Mouse (Mus musculus) thymus, adult 2 months (tissue): ENCODE measurements around the gene Kctd14. TPM values are rescaled to one million over a fixed set of nuclear protein-coding genes. Genes with fewer than 3 reads are reported as not detected.
A peak's percentile ranks its signal among the peaks of the same experiment; 100 is the strongest.

ENCODE experiments used
- DNase-seq: peaks from one replicate; pipeline ENCODE4 v3.0.0; 2021
- H3K27ac ChIP-seq: fragments of 200-500 bp; 2 replicates; pipeline ENCODE4 v1.5.1; 2012; ENCODE audit warnings: low read length, control low read depth; ENCODE audit not compliant: control insufficient read depth, insufficient read depth
- H3K27me3 ChIP-seq: fragments of 200-500 bp; 2 replicates; pipeline ENCODE4 v1.6.1; 2012; ENCODE audit warnings: mild to moderate bottlenecking, low read length, moderate library complexity, mixed read lengths; ENCODE audit not compliant: control insufficient read depth, insufficient read depth
- H3K36me3 ChIP-seq: fragments of 200-500 bp; 2 replicates; pipeline ENCODE4 v1.6.1; 2012; ENCODE audit warnings: mild to moderate bottlenecking, low read length, moderate library complexity; ENCODE audit not compliant: control insufficient read depth, insufficient read depth
- H3K4me1 ChIP-seq: fragments of 200-500 bp; replicated peaks from 2 replicates; pipeline ENCODE4 v1.6.1; 2012; ENCODE audit warnings: low read length; ENCODE audit not compliant: control insufficient read depth, insufficient read depth
- H3K4me3 ChIP-seq: fragments of 200-500 bp; 2 replicates; pipeline ENCODE4 v1.5.1; 2012; ENCODE audit warnings: mild to moderate bottlenecking, low read length, control low read depth, moderate library complexity; ENCODE audit not compliant: control insufficient read depth, insufficient read depth
- CTCF ChIP-seq: fragments of 200-500 bp; IDR thresholded peaks from 2 replicates; pipeline ENCODE4 v1.5.1; 2012; ENCODE audit warnings: mild to moderate bottlenecking, control low read depth, low read length, moderate library complexity, borderline replicate concordance; ENCODE audit not compliant: control insufficient read depth, poor library complexity, insufficient read depth; ENCODE audit errors: extremely low read depth
- POLR2A ChIP-seq: fragments of 200-500 bp; IDR thresholded peaks from 2 replicates; pipeline ENCODE4 v1.6.1; 2012; ENCODE audit warnings: mild to moderate bottlenecking, low read length, control low read depth, moderate library complexity; ENCODE audit not compliant: control insufficient read depth, poor library complexity, insufficient read depth; ENCODE audit errors: extremely low read depth
- WGBS: fragments of 180-500 bp; shearing (Covaris S2); methylation state at CpG from one replicate; pipeline ENCODE4 v1.1.7; 2018; 5-methylcytosine and 5-hydroxymethylcytosine counted together
- polyA plus RNA-seq: library from polyadenylated mRNA; depleted of rRNA; stranded (reverse); fragments of >200 nt; gene quantifications from 2 replicates; pipeline ENCODE4 v1.2.3, GENCODE M21; 2012

Kctd14 gene
- polyA plus RNA-seq, 1 experiment = 4.9 TPM

DNA sequence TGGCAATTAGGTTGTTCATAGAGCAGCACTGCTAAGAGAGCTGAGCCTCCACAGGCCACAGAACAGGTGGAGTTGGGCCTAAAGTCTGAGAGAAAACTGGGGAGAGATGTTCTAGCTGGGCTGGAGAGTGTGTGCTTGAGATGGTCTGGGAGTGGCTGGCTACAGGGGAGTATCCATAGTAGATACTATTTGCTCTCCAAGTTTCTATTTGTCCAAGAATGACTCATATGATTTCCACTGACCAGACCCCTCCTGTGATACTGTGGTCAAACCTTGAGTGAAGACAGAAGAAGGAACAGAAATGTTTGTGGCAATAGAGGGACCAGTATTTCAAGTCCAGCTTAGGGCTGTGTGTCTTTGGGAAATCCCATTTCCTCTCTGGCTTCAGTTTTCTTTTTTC, 12.1 kb upstream of the Kctd14 start:
- H3K27me3 ChIP-seq = no peaks in the 10 kb centered on the region
- TF ChIP-seq POLR2A (no peak), CTCF (no peak)
- H3K36me3 ChIP-seq = no peaks in the 10 kb centered on the region
- no peak overlapping the region for H3K27ac ChIP-seq
- no peaks in the 10 kb centered on the region; the same call in 1 of the 2 replicates for H3K4me1 ChIP-seq
- DNase-seq = no peak
- H3K4me3 ChIP-seq = no peak overlapping the region

DNA sequence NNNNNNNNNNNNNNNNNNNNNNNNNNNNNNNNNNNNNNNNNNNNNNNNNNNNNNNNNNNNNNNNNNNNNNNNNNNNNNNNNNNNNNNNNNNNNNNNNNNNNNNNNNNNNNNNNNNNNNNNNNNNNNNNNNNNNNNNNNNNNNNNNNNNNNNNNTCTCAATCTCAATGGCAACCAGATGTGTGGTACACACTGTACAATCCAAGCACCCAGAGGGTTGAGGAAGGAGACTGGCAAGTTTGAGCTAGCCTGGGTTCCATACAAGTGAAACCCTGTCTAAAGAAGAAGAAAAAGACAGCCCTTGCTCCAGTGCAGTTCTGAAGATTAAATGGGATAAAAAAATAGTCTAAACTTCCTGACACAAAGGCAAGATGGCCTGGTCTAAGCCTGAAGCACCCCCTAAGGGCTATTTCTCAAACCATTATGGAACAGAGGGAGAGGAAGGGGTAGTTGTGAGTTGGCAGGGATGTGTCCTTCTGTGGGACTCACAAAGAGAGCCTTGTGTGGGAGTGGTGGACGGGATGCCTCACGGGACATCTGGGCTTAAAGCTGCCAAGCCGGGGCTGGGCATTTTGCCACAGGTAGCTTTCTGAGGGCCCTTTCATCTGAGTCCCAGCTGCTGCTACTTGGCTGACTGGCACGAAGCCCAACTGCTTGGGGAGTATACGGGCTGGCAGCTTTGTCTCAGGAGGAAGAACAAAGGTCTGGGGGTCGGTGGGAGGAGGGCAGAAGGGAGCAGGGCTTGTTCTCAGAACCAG, 4.8 kb upstream of the Kctd14 start:
- DNase-seq = peak; percentile 40
- no peaks in the 10 kb centered on the region for H3K36me3 ChIP-seq
- H3K4me3 ChIP-seq = no peak overlapping the region
- H3K27me3 ChIP-seq = no peaks in the 10 kb centered on the region
- peaks cover 14% of the 10 kb centered on the region for H3K4me1 ChIP-seq
- H3K27ac ChIP-seq = no peak overlapping the region
- TF ChIP-seq POLR2A (no peak), CTCF (no peak)
- WGBS = 1% methylated on average over 6 of the region's 6 CpGs

DNA sequence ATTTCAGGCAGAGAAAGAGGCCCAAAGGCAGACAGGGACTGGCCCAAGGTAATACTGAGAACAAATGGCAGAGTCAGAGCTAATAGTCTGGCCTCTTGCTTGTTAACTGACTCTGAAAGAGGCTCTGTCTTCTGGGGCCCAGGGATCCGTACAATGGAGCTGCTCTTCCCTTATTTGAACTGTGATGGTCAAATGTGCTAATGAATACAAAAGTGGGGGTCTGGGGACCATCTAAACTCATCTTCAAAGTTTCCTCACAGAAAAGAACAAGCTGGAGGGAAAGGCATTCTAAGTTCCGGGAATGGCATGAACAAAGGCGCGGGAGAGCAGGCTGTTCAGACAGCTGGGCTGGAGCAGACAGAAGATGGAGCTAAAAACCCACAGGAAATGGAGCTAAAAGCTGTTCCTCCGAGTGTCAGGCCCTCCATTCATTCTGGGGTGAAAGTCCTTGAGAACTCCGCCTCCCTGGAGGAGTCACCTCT, 4.0 kb upstream of the Kctd14 start:
- peaks cover 17% of the 10 kb centered on the region for H3K4me1 ChIP-seq
- no peaks in the 10 kb centered on the region for H3K36me3 ChIP-seq
- 25% methylated on average over 6 of the region's 6 CpGs for whole genome bisulfite sequencing
- TF ChIP-seq CTCF = no peak
- TF ChIP-seq POLR2A = no peak
- H3K27ac ChIP-seq = 0 out of 2 replicates have a peak overlapping the region, but pooled peaks have one; percentile 7
- DNase-seq = peak; percentile 17
- H3K4me3 ChIP-seq = no peak overlapping the region
- no peaks in the 10 kb centered on the region for H3K27me3 ChIP-seq

DNA sequence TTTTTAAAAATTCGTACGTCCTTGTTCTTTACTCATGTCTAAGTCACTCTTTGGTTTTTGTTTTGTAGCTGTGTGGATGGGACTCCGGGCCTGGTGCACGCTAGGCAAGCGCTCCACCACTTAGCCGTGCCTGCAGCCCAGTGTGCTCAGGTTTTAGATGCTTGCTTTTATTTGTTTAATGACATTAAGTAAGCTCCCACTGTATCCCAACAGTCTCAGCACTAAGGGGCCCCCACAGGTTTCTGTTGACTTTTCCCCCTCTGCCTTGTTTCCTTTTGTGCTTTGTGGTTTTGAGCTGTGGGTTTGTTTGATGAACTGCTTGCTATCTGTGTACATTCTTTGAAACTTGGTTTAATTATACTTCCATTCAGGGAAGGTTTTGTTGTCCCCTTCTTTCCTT, 1.1 kb downstream of the Kctd14 start:
- 7% methylated on average over 6 of the region's 6 CpGs for WGBS
- no peak overlapping the region for H3K27ac ChIP-seq
- no peak overlapping the region for H3K4me3 ChIP-seq
- H3K27me3 ChIP-seq = no peaks in the 10 kb centered on the region
- TF ChIP-seq CTCF (no peak), POLR2A (no peak)
- H3K4me1 ChIP-seq = peaks cover 30% of the 10 kb centered on the region
- DNase-seq = peak; percentile 19
- H3K36me3 ChIP-seq = no peaks in the 10 kb centered on the region

GRCm38 (mm10) chr7:97453141-97453921, 2.2 kb downstream of the Kctd14 start:
- peak; percentile 24 for DNase-seq

DNA sequence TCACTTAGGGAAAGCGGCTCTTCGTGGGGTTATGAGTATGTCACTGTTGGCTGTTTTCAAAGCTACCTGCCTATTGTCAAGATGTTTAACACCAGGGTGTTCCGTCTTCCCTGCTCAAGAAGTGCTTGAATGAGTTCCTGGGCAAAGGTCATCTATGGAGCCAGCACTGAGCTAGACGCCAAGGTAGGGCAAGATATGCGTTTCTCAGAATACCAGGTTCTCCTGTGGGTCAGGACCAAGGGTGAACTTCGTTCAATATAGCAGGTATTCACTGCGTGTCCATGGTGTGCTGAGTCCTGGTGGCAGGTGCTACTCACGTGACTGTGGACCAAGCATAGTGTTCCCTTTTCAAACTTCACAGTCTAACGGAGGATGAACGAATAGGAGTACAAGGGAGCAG, 3.7 kb downstream of the Kctd14 start:
- Histone ChIP-seq H3K27me3 (no peaks in the 10 kb centered on the region), H3K4me1 (peaks cover 27% of the 10 kb centered on the region), H3K36me3 (no peaks in the 10 kb centered on the region), H3K27ac (no peak overlapping the region), H3K4me3 (no peak overlapping the region)
- TF ChIP-seq POLR2A = no peak
- TF ChIP-seq CTCF = no peak
- WGBS = 96% methylated on average over 10 of the region's 10 CpGs
- no peak for DNase-seq

More at GRCm38 (mm10) chr7:97453141-97453921, 2.2 kb downstream of the Kctd14 start:
- Histone ChIP-seq H3K36me3 (no peaks in the 10 kb centered on the region), H3K4me3 (peak overlapping the region; percentile 27), H3K4me1 (peaks cover 27% of the 10 kb centered on the region), H3K27me3 (no peaks in the 10 kb centered on the region), H3K27ac (no peak overlapping the region)
- TF ChIP-seq CTCF (no peak), POLR2A (no peak)
- WGBS = under 1% methylated on average over 27 of the region's 27 CpGs
